Mouse (Mus musculus): Measurements from ENCODE around the gene Vwa7.
"Not testable (repeated sequence)": the region's sequence is repeated elsewhere in the genome, so short reads cannot be mapped to it uniquely, and the experiment has no call there.

Vwa7 gene

GRCm38 (mm10) chr17:35022541-35023060, 6.2 kb downstream of the Vwa7 start:
- no peak for DNase-seq

GRCm38 (mm10) chr17:35023221-35023620, 6.8 kb downstream of the Vwa7 start:
- no peak for DNase-seq

- DNase-seq = no peak
Measured at GRCm38 (mm10) chr17:35023756-35024155, 7.4 kb downstream of the Vwa7 start.

- DNase-seq = no peak
Measured at GRCm38 (mm10) chr17:35024261-35024660, 7.9 kb downstream of the Vwa7 start.

GRCm38 (mm10) chr17:35024691-35025488, 8.5 kb downstream of the Vwa7 start:
- no peak for DNase-seq

- DNase-seq = no peak
Measured at GRCm38 (mm10) chr17:35026206-35026605, 9.8 kb downstream of the Vwa7 start.

- peak; percentile 36 for DNase-seq
Measured at GRCm38 (mm10) chr17:35027277-35028068, 11.1 kb downstream of the Vwa7 start, which contains the start of gene Sapcd1. Gene Sapcd1 (minus strand): TSS chr17:35028016.

- no peak for DNase-seq
Measured at GRCm38 (mm10) chr17:35028315-35028714, 11.9 kb downstream of the Vwa7 start.

GRCm38 (mm10) chr17:35029691-35030532, 13.5 kb downstream of the Vwa7 start:
- peak; percentile 13 for DNase-seq

- DNase-seq = no peak
Measured at GRCm38 (mm10) chr17:35031272-35031671, 14.9 kb downstream of the Vwa7 start.

GRCm38 (mm10) chr17:35031880-35032279, 15.5 kb downstream of the Vwa7 start:
- no peak for DNase-seq

GRCm38 (mm10) chr17:35032323-35032870, 16.0 kb downstream of the Vwa7 start:
- no peak for DNase-seq

- DNase-seq = not testable (repeated sequence)
Measured at GRCm38 (mm10) chr17:35033703-35034102, 17.3 kb downstream of the Vwa7 start.

GRCm38 (mm10) chr17:35034896-35035295, 18.5 kb downstream of the Vwa7 start:
- DNase-seq = no peak

GRCm38 (mm10) chr17:35039121-35039873, 22.9 kb downstream of the Vwa7 start:
- DNase-seq = no peak

- DNase-seq = no peak
Measured at GRCm38 (mm10) chr17:35043794-35044193, 27.4 kb downstream of the Vwa7 start.

- DNase-seq = peak; percentile 72
Measured at GRCm38 (mm10) chr17:35044904-35045806, 28.8 kb downstream of the Vwa7 start.

GRCm38 (mm10) chr17:35045807-35046680, 29.7 kb downstream of the Vwa7 start:
- DNase-seq = peak; percentile 30

- DNase-seq = peak; percentile 99
Measured at GRCm38 (mm10) chr17:35046681-35047455, 30.5 kb downstream of the Vwa7 start, which contains the start of gene Msh5. Gene Msh5 (minus strand): TSS chr17:35046745.
